Mouse (Mus musculus) embryonic facial prominence, embryonic 11.5 days (tissue): Measurements from ENCODE around the gene Fgf4. TPM values are rescaled to one million over a fixed set of nuclear protein-coding genes. Genes with fewer than 3 reads are reported as not detected.

Source experiments
- ATAC-seq: fragments of 200-750 bp; cut with Nextera tagmentation; replicated peaks from 2 replicates; pipeline ENCODE4 v1.8.0; 2017; ENCODE audit warnings: low read depth; ENCODE audit not compliant: insufficient number of reproducible peaks, low FRiP score, low TSS enrichment
- DNase-seq: peaks from one replicate; pipeline ENCODE4 v3.0.0-alpha.2; 2015; ENCODE audit warnings: low spot score
- H3K27ac ChIP-seq: fragments of 300-500 bp; sonication (generic); replicated peaks from 2 replicates; pipeline ENCODE4 v1.5.1; 2014; ENCODE audit warnings: mild to moderate bottlenecking, low read depth, low read length, control low read depth
- H3K27me3 ChIP-seq: fragments of 300-500 bp; sonication (generic); 2 replicates; pipeline ENCODE4 v1.6.1; 2014; ENCODE audit warnings: mild to moderate bottlenecking, low read length, moderate library complexity, mixed read lengths; ENCODE audit not compliant: control insufficient read depth, insufficient read depth
- H3K36me3 ChIP-seq: fragments of 300-500 bp; sonication (generic); replicated peaks from 2 replicates; pipeline ENCODE4 v1.6.1; 2014; ENCODE audit warnings: low read depth, mild to moderate bottlenecking, low read length, moderate library complexity, mixed read lengths; ENCODE audit not compliant: control insufficient read depth, insufficient read depth
- H3K4me1 ChIP-seq: fragments of 300-500 bp; sonication (generic); 2 replicates; pipeline ENCODE4 v1.6.1; 2014; ENCODE audit warnings: low read length, mixed read lengths; ENCODE audit not compliant: control insufficient read depth, insufficient read depth
- H3K4me2 ChIP-seq: fragments of 300-500 bp; sonication (generic); 2 replicates; pipeline ENCODE4 v1.6.1; 2014; ENCODE audit warnings: low read depth, mild to moderate bottlenecking, control low read depth, low read length, moderate library complexity
- H3K4me3 ChIP-seq: fragments of 300-500 bp; sonication (generic); 2 replicates; pipeline ENCODE4 v1.5.1; 2014; ENCODE audit warnings: low read depth, low read length, control low read depth
- H3K9ac ChIP-seq: fragments of 300-500 bp; sonication (generic); replicated peaks from 2 replicates; pipeline ENCODE4 v1.6.1; 2014; ENCODE audit warnings: mild to moderate bottlenecking, control low read depth, low read length
- H3K9me3 ChIP-seq: fragments of 300-500 bp; sonication (generic); replicated peaks from 2 replicates; pipeline ENCODE4 v1.6.1; 2016; ENCODE audit warnings: mild to moderate bottlenecking, low read length, inconsistent platforms, mixed read lengths; ENCODE audit not compliant: control insufficient read depth
- WGBS: fragments of 180-500 bp; shearing (Covaris S2); extraction: QIAGEN DNeasy Blood & Tissue Kit; methylation state at CpG from one replicate; pipeline ENCODE4 v1.1.7; 2014; 5-methylcytosine and 5-hydroxymethylcytosine counted together
- polyA plus RNA-seq: library from polyadenylated mRNA; unstranded; fragments of >200 nt; fragmentation: Nextera tagmentation; extraction: Ambion mirVana; gene quantifications from 2 replicates; pipeline ENCODE4 v1.2.1, GENCODE M21; 2014

Fgf4 gene
- polyA plus RNA-seq, 1 experiment from 2014 or later = 0.07 TPM

DNA sequence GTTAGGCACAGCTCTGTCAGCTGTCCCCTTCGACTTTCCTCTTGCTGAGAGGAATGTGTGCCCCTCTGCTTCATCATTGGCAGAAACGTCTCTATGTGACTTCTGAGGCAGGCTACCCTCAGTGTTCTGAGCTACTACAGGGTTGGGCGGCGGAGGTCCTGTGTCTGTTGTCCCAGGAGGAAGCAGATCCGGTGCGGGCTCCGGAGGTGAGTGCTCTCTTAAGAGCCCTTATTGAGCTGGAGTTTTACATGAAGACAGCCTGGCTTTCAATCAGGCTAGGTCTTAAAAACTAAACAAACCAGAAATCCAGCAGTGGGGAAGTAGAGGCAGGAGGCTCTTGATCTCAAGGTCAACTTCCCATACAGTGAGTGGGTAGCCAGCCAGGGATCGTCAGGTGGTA lies 20.4 kb downstream of the Fgf4 start:
- no peak overlapping the region for H3K27ac ChIP-seq
- H3K9ac ChIP-seq = no peak overlapping the region
- H3K9me3 ChIP-seq = no peaks in the 10 kb centered on the region
- no peak overlapping the region for H3K4me3 ChIP-seq
- H3K4me2 ChIP-seq = no peak overlapping the region
- no peaks in the 10 kb centered on the region for H3K36me3 ChIP-seq
- no peaks in the 10 kb centered on the region for H3K4me1 ChIP-seq
- ATAC-seq = no peak
- peaks cover 33% of the 10 kb centered on the region for H3K27me3 ChIP-seq
- no peak for DNase-seq
- WGBS = 71% methylated on average over 8 of the region's 8 CpGs

DNA sequence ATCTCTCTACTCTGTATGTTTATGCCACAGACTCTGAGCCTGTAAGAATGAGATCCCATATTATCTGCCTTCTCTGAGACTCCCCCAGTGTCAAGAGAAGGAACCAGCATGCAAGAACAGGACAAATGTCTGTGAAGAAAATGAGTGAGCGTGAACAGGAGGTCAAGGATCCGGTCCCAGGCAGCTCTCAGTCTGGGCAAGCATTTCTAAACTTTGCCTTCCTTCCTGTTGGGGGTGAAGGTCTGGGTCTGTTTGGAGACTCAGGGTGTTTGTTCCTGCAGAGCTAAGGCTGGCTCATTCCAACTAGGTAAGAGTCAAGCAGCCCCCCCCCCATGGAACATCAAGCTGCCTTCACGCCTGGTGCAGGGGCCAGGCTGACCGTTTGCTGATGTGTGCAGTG lies 25.3 kb downstream of the Fgf4 start:
- H3K27ac ChIP-seq = no peak overlapping the region
- no peak overlapping the region for H3K9ac ChIP-seq
- no peak for ATAC-seq

DNA sequence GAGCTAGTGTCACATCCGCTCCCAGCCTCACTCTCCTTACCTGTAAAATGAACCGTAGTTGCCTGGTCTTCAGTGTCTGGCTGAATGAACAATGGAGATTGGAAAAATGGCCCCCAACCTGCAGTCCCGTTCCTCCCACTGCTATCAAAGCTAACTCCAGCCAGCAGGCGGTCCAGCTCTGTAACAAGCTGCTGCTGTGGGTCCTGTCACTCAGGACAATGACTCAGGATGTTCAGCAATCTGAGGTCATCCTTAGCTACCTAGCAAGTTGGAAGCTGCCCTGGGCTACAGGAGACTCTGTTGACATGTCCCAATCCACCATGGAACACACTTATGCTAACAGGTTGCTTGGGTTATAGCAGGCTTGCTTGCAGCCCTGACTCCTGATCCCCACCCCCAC lies 26.0 kb downstream of the Fgf4 start:
- H3K9ac ChIP-seq = no peak overlapping the region
- 75% methylated on average over 4 of the region's 4 CpGs for WGBS

More for the DNA sequence above, 25.3 kb downstream of the Fgf4 start:
- 64% methylated on average over 4 of the region's 4 CpGs for WGBS
- H3K4me2 ChIP-seq = no peak overlapping the region
- H3K9me3 ChIP-seq = no peaks in the 10 kb centered on the region
- no peak overlapping the region for H3K4me3 ChIP-seq
- DNase-seq = no peak
- H3K27me3 ChIP-seq = no peaks in the 10 kb centered on the region
- no peaks in the 10 kb centered on the region for H3K4me1 ChIP-seq
- no peaks in the 10 kb centered on the region for H3K36me3 ChIP-seq

DNA sequence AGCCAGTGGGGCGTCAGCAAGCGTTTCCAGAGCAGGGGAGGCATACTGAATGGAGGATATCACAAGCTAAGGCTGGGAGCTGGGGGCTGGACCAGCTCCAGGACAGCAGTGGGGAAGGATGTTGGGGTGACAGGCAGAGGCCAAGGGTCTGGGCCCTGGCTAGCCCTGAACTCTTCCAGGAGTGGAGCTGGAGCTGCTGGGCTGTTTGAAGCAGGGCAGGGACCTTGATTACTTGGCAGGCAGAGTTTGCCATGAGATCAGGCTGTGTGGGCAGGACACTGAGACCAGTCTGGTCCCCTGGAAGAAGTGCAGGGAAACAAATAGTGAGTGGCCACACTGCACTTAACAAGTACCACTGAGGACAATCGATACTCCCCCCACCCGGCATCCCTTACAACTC lies 27.1 kb downstream of the Fgf4 start:
- ATAC-seq (no peak), DNase-seq (no peak)
- no peaks in the 10 kb centered on the region for H3K27me3 ChIP-seq
- H3K36me3 ChIP-seq = no peaks in the 10 kb centered on the region
- 66% methylated on average over 4 of the region's 4 CpGs for WGBS
- no peaks in the 10 kb centered on the region for H3K4me1 ChIP-seq
- H3K9ac ChIP-seq = no peak overlapping the region
- H3K4me3 ChIP-seq = no peak overlapping the region
- H3K9me3 ChIP-seq = no peaks in the 10 kb centered on the region
- H3K4me2 ChIP-seq = no peak overlapping the region
- H3K27ac ChIP-seq = no peak overlapping the region

More for the DNA sequence above, 26.0 kb downstream of the Fgf4 start:
- Histone ChIP-seq H3K4me2 (no peak overlapping the region), H3K36me3 (no peaks in the 10 kb centered on the region), H3K27me3 (no peaks in the 10 kb centered on the region), H3K9me3 (no peaks in the 10 kb centered on the region), H3K4me1 (no peaks in the 10 kb centered on the region), H3K4me3 (no peak overlapping the region), H3K27ac (no peak overlapping the region)
- no peak for DNase-seq
- ATAC-seq = no peak

DNA sequence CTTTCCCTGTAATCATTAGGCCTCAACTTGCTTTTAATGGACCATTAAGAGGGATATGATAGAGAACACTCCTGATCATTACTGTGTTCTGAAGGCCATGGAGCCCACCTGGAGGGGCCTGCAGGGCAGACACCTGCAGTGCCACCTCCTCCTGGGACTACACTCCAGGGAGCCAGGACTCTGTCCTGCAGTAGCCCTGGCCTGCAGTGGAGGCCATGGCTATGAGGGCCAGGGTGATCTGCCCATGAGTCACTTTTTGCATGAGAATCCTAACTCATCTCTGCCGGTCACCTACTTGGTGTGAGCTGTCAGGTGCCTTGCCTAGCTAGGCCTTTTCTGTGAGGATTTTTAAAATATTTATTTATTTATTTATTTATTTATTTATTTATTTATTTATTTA lies 31.2 kb downstream of the Fgf4 start:
- ATAC-seq (no peak), DNase-seq (no peak)
- Histone ChIP-seq H3K36me3 (no peaks in the 10 kb centered on the region), H3K9me3 (no peaks in the 10 kb centered on the region), H3K4me2 (no peak overlapping the region), H3K9ac (no peak overlapping the region), H3K4me3 (no peak overlapping the region), H3K27ac (no peak overlapping the region), H3K4me1 (no peaks in the 10 kb centered on the region), H3K27me3 (no peaks in the 10 kb centered on the region; the same call in 1 of the 2 replicates)
- WGBS = 96% methylated on average over 1 of the region's 1 CpGs

DNA sequence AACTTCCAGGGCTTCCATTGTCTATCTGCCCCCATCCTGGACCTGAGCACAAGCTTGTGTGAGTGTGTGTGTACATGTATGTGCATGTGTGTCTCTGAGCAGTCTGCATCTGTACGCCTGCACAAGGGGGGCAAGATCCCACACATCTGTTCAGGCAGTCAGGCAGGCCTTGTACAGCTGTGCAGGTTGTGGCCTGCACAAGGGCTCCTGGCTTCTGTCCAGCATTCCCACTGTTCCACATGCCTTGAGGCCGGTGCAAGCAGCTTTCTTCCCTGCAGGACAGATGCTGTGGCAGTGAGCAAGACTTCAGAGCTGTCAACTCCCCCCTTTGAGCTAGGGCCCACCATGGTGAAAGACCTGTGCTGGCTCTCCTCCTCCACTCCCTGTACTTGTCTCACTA lies 35.9 kb downstream of the Fgf4 start:
- no peaks in the 10 kb centered on the region for H3K36me3 ChIP-seq
- H3K4me3 ChIP-seq = no peak overlapping the region
- H3K27me3 ChIP-seq = no peaks in the 10 kb centered on the region; the same call in 1 of the 2 replicates
- H3K9me3 ChIP-seq = no peaks in the 10 kb centered on the region
- H3K27ac ChIP-seq = no peak overlapping the region
- H3K4me2 ChIP-seq = no peak overlapping the region
- no peaks in the 10 kb centered on the region for H3K4me1 ChIP-seq
- DNase-seq (no peak), ATAC-seq (no peak)
- WGBS = 36% methylated on average over 2 of the region's 2 CpGs
- no peak overlapping the region for H3K9ac ChIP-seq

DNA sequence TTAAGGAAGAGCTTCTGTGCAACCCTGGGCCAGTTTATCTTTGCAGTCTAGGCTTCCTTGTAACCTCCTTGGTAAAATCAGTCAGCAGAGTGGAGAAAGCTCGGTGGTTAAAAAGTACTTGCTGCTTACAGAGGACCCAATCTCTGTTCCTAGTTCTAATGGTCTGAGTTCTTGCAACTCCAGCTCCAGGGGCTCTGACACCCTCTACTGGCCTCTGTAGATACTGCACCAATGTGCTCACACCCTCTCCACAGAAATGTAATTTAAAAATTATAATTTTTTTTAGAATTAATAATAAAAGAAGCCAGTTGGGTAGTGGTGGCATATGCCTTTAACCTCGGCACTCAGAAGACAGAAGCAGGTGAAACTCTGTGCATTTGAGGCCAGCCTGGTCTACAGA lies 40.5 kb downstream of the Fgf4 start:
- no peaks in the 10 kb centered on the region for H3K27me3 ChIP-seq

DNA sequence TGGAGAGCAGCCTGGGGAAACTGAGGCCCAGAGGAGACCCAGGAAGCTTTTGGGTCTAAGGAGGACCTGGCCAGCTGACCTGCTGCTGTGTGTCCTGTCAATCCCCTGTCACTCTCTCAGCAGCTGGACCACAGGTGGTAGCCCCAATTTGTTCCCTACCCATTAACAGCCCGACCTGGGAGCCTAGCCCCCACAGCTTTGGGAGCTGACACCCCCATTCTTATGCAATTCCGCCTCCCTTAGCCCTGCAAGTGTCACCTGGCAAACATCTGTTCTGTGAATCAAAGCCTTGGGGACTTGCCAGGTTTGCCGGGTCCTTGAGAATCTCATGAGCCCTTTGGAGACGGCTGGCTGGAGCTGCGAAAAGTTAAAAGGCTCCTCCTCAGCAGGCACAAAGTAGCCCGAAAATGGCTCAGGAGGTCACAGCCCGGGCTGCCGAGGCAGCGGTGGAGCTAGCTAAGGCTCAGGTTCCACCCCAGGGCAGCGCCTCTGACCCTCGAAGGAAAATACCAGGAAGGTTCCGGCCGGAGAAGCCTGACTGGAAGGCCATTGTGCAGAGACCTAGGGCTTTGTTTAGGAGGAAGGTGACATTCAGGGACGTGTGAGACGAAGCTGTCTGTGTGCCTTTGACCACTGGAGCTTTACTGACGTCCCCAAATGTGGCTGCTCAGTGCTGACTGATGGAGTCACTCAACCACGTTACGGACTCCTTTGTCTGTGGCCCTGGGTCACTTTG lies 41.6 kb downstream of the Fgf4 start:
- ATAC-seq (no peak), DNase-seq (no peak)
- no peak overlapping the region for H3K4me3 ChIP-seq
- H3K9me3 ChIP-seq = no peaks in the 10 kb centered on the region
- no peak overlapping the region for H3K4me2 ChIP-seq
- H3K27ac ChIP-seq = no peak overlapping the region
- no peaks in the 10 kb centered on the region for H3K36me3 ChIP-seq
- H3K27me3 ChIP-seq = no peaks in the 10 kb centered on the region
- H3K4me1 ChIP-seq = no peaks in the 10 kb centered on the region
- 5% methylated on average over 18 of the region's 18 CpGs for WGBS
- no peak overlapping the region for H3K9ac ChIP-seq

More for the DNA sequence above, 40.5 kb downstream of the Fgf4 start:
- no peak overlapping the region for H3K27ac ChIP-seq
- H3K4me1 ChIP-seq = no peaks in the 10 kb centered on the region
- H3K4me2 ChIP-seq = no peak overlapping the region
- no peaks in the 10 kb centered on the region for H3K9me3 ChIP-seq
- ATAC-seq (no peak), DNase-seq (no peak)
- 82% methylated on average over 2 of the region's 2 CpGs for WGBS
- H3K36me3 ChIP-seq = no peaks in the 10 kb centered on the region
- H3K4me3 ChIP-seq = no peak overlapping the region
- no peak overlapping the region for H3K9ac ChIP-seq
